Mouse (Mus musculus): ENCODE results near the gene Senp2.

Gene Senp2

GRCm38 (mm10) chr16:22022122-22022521 lies 12.8 kb downstream of the Senp2 start:
- DNase-seq (ENCODE audit: low read depth, low spot score) = peak; percentile 12

GRCm38 (mm10) chr16:22027474-22027873 lies 18.2 kb downstream of the Senp2 start:
- no peak for DNase-seq (ENCODE audit: low read depth, low spot score)

- no peak for DNase-seq (ENCODE audit: low read depth, low spot score)
These were observed 29.3 kb downstream of the Senp2 start for GRCm38 (mm10) chr16:22038554-22038953.

- no peak for DNase-seq (ENCODE audit: low read depth, low spot score)
These were observed 30.7 kb downstream of the Senp2 start for GRCm38 (mm10) chr16:22039978-22040377.

- no peak for DNase-seq (ENCODE audit: low read depth, low spot score)
These were observed 34.5 kb downstream of the Senp2 start for GRCm38 (mm10) chr16:22043830-22044229.

GRCm38 (mm10) chr16:22045930-22046329 lies 36.6 kb downstream of the Senp2 start:
- DNase-seq (ENCODE audit: low read depth, low spot score) = no peak

- no peak for DNase-seq (ENCODE audit: low read depth, low spot score)
These were observed 37.6 kb downstream of the Senp2 start for GRCm38 (mm10) chr16:22046739-22047366.

- DNase-seq (ENCODE audit: low read depth, low spot score) = no peak
These were observed 44.1 kb downstream of the Senp2 start for GRCm38 (mm10) chr16:22053411-22053810.

- no peak for DNase-seq (ENCODE audit: low read depth, low spot score)
These were observed 48.2 kb downstream of the Senp2 start for GRCm38 (mm10) chr16:22057498-22057897.

- no peak for DNase-seq (ENCODE audit: low read depth, low spot score)
These were observed 49.6 kb downstream of the Senp2 start for GRCm38 (mm10) chr16:22058871-22059270.

- no peak for DNase-seq (ENCODE audit: low read depth, low spot score)
These were observed 51.1 kb downstream of the Senp2 start for GRCm38 (mm10) chr16:22060416-22060815.

GRCm38 (mm10) chr16:22061555-22062160 lies 52.4 kb downstream of the Senp2 start:
- DNase-seq (ENCODE audit: low read depth, low spot score) = no peak

GRCm38 (mm10) chr16:22062284-22062683 lies 53.0 kb downstream of the Senp2 start:
- DNase-seq (ENCODE audit: low read depth, low spot score) = no peak

GRCm38 (mm10) chr16:22065536-22065935 lies 56.3 kb downstream of the Senp2 start:
- no peak for DNase-seq (ENCODE audit: low read depth, low spot score)

GRCm38 (mm10) chr16:22067406-22067805 lies 58.1 kb downstream of the Senp2 start:
- DNase-seq (ENCODE audit: low read depth, low spot score) = no peak

- DNase-seq (ENCODE audit: low read depth, low spot score) = no peak
These were observed 62.1 kb downstream of the Senp2 start for GRCm38 (mm10) chr16:22071361-22071760.

GRCm38 (mm10) chr16:22075067-22075466 lies 65.8 kb downstream of the Senp2 start:
- no peak for DNase-seq (ENCODE audit: low read depth, low spot score)

GRCm38 (mm10) chr16:22075829-22076619 lies 66.7 kb downstream of the Senp2 start:
- no peak for DNase-seq (ENCODE audit: low read depth, low spot score)

GRCm38 (mm10) chr16:22076620-22076941 lies 67.3 kb downstream of the Senp2 start:
- DNase-seq (ENCODE audit: low read depth, low spot score) = no peak

GRCm38 (mm10) chr16:22080125-22080710 lies 70.9 kb downstream of the Senp2 start:
- DNase-seq (ENCODE audit: low read depth, low spot score) = no peak

- DNase-seq (ENCODE audit: low read depth, low spot score) = no peak
These were observed 76.1 kb downstream of the Senp2 start for GRCm38 (mm10) chr16:22085411-22085810.

GRCm38 (mm10) chr16:22091255-22091783 lies 82.0 kb downstream of the Senp2 start:
- DNase-seq (ENCODE audit: low read depth, low spot score) = no peak
